Mouse (Mus musculus) E14TG2a.4 (cell line): Measurements from ENCODE around the gene Fank1.

Source experiments
- CTCF ChIP-seq: conservative IDR thresholded peaks from 2 replicates; pipeline ENCODE4 v1.5.1; 2014; ENCODE audit warnings: low read length
- NANOG ChIP-seq: IDR thresholded peaks from 2 replicates; pipeline ENCODE4 v1.6.1; 2014; ENCODE audit warnings: borderline replicate concordance, low read length, mixed read lengths
- POU5F1 ChIP-seq: IDR thresholded peaks from 2 replicates; pipeline ENCODE4 v1.6.1; 2014; ENCODE audit warnings: low read length, borderline replicate concordance

- no peak for TF ChIP-seq CTCF
- TF ChIP-seq NANOG, result no peak
- TF ChIP-seq POU5F1, result no peak
These were observed at the start of gene Fank1 for GRCm38 (mm10) chr7:133776626-133776996.
